Mouse (Mus musculus): ENCODE results near the gene Urb2. TPM values are rescaled to one million over a fixed set of nuclear protein-coding genes. Genes with fewer than 3 reads are reported as not detected.

Urb2 gene
- 11.6 TPM for polyA plus RNA-seq (2021)

DNA sequence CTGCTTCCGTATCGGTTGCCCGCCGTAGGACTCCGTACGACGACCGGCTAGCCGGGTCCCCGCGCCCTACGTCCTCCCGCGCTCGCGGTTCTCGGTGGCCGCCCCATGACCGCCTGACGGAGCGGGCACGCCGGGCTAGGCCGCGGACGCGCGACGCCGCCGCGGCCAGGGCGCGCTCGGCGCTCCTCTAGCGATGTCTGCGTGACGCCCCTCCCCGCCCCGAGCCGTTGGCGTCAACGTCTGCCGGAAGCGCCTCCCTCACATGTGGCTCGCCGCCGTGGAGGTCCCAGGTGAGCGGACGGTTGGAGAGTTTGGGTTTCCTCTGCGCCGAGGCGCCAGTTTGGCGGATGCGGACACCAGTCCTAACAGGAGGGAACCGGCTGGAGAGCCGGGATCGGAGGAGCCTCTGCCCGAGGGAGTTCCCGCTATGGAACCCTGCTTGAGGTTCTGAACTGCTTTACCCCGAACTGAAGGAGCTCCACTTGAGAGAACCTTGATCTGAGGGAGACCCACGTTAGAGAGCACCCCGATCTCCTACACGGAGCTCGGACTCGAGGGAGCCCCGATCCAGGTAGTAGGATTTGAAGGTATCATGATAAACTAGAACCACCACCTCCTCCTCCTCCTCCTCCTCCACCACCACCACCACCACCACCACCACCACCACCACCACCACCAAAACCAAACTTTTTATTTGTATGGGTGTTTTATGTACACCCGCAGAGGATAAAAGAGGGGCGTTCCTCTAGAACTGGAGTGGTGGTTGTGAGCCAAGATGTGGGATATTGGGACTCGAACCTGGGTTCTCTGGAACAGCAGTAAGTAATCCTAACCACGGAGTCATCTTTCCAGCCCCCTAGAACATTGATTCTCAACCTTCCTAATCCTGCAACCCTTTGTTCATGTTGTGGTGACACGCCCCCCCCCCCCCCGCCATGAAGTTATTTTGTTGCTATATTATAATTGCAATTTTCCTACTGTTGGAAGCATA lies at the start of gene Urb2, which contains the start of gene Taf5l:
Urb2 (plus strand) TSS at position 272 of the 991 bp plus-strand sequence.
Taf5l (minus strand) TSS at position 161 of the 991 bp plus-strand sequence.
- peak; percentile 73 for ATAC-seq
- in situ Hi-C loops (cut with MboI; ENCODE audit: low pct_unique_long_range_greater_than_20kb): no loop called here
- no peak for TF ChIP-seq CTCF (IDR thresholded peaks at IDR 0.05)
- DNase-seq (ENCODE audit: low read depth, low spot score): no peak
- CTCF ChIA-PET: interaction anchor here (1.2 kb wide), 1 partner anchor 13 kb away, joined by 3 read pairs; no protein-coding TSS in a partner anchor
- no peaks in the 10 kb centered on the region for H3K27me3 ChIP-seq
- POLR2A ChIA-PET: no interaction called here

DNA sequence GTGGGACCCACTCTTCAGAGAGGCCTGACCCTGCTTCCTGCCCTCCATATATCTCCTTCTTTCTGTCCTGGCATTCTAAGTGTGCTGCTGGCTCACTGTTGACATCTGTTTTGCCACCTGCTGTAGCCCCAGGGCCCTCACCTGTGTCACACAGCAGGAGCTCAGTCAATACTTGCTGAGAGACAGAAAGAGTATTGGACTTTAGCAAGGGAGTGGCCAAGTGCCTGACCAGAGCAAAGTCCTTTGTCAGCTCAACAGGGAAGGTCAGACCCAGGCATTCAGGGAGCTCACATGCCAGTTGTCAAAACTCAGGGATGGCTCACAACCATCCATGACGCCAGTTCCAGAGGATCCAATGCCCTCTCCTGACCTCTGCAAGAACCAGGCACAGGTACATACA lies 47.8 kb upstream of the Urb2 start:
- POLR2A ChIA-PET: no interaction called here
- no peak for DNase-seq (ENCODE audit: low read depth, low spot score)

DNA sequence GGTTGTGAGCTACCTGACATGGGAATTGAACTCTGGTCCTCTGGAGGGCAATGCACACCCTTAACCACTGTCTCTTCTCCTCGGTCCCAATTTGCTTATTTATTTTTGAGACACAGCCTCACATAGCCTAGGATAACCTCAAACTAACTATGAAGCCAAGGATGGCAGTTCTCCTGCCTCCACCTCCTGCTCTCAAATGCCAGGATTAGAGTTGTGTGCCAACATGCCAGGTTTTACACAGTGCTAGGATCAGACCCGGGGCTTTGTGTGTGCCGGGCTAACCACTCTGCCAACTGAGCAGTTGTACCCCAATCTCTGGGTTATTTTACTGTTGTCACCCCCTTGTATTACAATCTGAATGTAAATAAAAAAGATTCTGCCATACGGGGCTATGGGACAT lies 43.8 kb upstream of the Urb2 start:
- no peak for TF ChIP-seq CTCF (IDR thresholded peaks at IDR 0.05)
- CTCF ChIA-PET: interaction anchor here (1.3 kb wide), 1 partner anchor 11 kb away, joined by 5 read pairs; no protein-coding TSS in a partner anchor
- H3K27me3 ChIP-seq: no peaks in the 10 kb centered on the region
- POLR2A ChIA-PET: no interaction called here
- no peak for ATAC-seq
- no peak for DNase-seq (ENCODE audit: low read depth, low spot score)
- in situ Hi-C loops (cut with MboI; ENCODE audit: low pct_unique_long_range_greater_than_20kb): no loop called here

More for the DNA sequence above, 47.8 kb upstream of the Urb2 start:
- no peak for ATAC-seq
- in situ Hi-C loops (cut with MboI; ENCODE audit: low pct_unique_long_range_greater_than_20kb): no loop called here
- H3K27me3 ChIP-seq: no peaks in the 10 kb centered on the region
- CTCF ChIA-PET: no interaction called here
- no peak for TF ChIP-seq CTCF (IDR thresholded peaks at IDR 0.05)

DNA sequence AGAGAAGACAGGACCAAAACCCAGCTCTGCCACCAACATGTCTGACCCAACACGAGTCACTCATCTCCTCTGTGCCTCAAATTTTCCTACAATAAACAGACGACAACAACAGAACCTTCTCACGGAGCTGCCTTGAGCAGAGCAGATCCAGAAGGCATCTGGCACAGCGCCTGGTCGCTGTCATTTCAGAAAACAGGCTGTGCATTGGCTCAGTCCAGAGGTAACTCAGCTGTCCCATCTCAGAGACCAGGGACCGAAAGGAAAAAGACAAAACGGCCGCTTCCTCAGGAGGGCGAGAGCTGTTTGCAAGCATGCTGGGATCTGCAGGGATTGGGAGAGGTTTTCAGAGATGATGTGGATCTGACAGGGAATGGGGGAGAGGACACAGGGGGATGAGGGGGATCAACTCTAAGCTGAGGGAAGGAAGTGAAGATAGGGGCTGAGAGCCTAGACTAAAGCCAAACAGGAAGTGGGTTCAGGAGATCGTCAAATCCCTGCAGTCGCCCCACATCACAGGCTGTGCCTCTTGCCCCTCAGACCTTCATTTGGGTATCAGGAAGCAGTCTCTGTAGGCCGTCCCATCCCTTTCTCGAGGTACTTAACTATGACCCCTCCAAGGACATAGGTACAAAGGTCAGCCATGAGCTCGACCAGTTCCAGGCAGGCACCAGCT lies 43.0 kb upstream of the Urb2 start:
- no peaks in the 10 kb centered on the region for H3K27me3 ChIP-seq
- ChIA-PET POLR2A (no interaction called here), CTCF (interaction anchor here (1.0 to 1.3 kb wide), 2 partner anchors 16 to 189 kb away, joined by 3 read pairs; no protein-coding TSS in a partner anchor)
- in situ Hi-C loops (cut with MboI; ENCODE audit: low pct_unique_long_range_greater_than_20kb): no loop called here
- ATAC-seq: no peak
- no peak for TF ChIP-seq CTCF (IDR thresholded peaks at IDR 0.05)
- no peak for DNase-seq (ENCODE audit: low read depth, low spot score)

- H3K27me3 ChIP-seq: no peaks in the 10 kb centered on the region
- in situ Hi-C loops (cut with MboI; ENCODE audit: low pct_unique_long_range_greater_than_20kb): no loop called here
- TF ChIP-seq CTCF (IDR thresholded peaks at IDR 0.05): no peak
- DNase-seq (ENCODE audit: low read depth, low spot score) (no peak), ATAC-seq (no peak)
- POLR2A ChIA-PET: no interaction called here
- CTCF ChIA-PET: interaction anchor here (1.0 to 1.3 kb wide), 2 partner anchors 15 to 189 kb away, joined by 3 read pairs; no protein-coding TSS in a partner anchor
Measured at GRCm38 (mm10) chr8:123978926-123979325, 42.4 kb upstream of the Urb2 start.

DNA sequence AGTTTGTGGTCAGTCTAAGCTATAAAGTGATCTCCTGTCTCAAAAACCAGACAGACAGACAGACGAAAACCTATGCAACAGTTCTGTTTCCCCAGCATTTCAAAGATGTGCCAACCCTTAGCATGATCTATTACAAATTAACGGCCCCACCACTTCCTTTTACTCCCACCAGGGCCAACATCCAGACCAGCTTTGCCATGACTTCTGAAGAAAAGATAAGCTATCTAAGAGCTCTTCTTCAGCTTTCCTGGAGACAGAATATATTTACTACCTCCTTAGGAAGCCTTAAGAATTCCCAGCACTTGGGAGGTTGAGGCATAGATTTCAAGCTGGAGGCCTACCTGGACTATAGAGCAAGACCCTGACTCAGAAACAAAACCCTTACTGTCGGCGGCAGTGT lies 41.1 kb upstream of the Urb2 start:
- no peaks in the 10 kb centered on the region for H3K27me3 ChIP-seq
- ChIA-PET CTCF (no interaction called here), POLR2A (interaction anchor here (0.7 kb wide), 1 partner anchor 588 kb away, joined by 4 read pairs; no protein-coding TSS in a partner anchor)
- TF ChIP-seq CTCF (IDR thresholded peaks at IDR 0.05): no peak
- ATAC-seq (no peak), DNase-seq (ENCODE audit: low read depth, low spot score) (no peak)
- in situ Hi-C loops (cut with MboI; ENCODE audit: low pct_unique_long_range_greater_than_20kb): no loop called here

DNA sequence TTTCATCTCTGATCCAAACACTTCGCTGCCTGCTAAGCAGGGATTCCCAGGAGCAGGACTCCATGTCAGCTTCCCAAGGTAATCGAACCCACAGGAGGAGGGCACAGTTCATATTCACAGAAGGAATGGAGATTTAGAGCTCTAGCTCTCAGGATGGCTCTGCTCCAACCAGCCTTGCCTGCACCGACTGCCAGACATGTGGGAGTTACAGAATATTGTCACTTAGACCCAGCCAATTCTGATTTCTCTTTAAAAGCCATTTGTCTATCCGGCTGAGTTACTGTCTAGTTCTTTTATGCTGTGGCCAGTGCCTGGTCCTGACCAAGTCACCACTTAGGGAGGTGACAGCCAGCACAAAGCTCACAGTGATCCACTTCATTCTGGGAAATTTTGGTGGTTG lies 39.6 kb upstream of the Urb2 start:
- POLR2A ChIA-PET: no interaction called here
- no peak for TF ChIP-seq CTCF (IDR thresholded peaks at IDR 0.05)
- in situ Hi-C loops (cut with MboI; ENCODE audit: low pct_unique_long_range_greater_than_20kb): no loop called here
- no peak for DNase-seq (ENCODE audit: low read depth, low spot score)
- CTCF ChIA-PET: interaction anchor here (1.8 kb wide), 1 partner anchor 31 kb away, joined by 6 read pairs; no protein-coding TSS in a partner anchor
- H3K27me3 ChIP-seq: no peaks in the 10 kb centered on the region
- no peak for ATAC-seq

DNA sequence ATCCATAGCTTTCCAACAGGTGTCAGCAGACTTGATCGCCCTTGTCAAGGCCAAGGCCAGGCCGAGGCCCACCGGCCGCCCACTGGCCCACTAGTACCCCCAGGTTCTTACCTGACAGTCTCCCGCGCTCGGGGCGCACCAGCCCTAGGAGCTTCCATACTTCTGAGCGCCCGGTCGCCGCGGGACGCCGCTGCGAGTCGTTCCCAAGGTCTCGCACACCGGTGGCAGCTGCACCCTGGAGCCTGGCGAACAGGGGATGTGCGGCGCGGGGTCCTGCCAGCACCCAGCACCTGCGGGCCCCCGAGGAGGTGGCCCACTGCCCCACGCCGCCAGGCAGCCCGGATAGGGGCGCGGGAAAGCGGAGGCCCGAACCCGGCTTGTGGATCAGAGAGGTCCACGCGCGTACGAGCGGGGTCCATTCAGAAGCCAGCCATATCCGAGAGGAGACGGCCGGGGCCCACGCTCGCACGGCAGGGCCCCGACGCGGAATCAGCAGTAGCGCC lies 39.0 kb upstream of the Urb2 start:
- ATAC-seq: no peak
- CTCF ChIA-PET: interaction anchor here (1.8 kb wide), 1 partner anchor 32 kb away, joined by 6 read pairs; no protein-coding TSS in a partner anchor
- DNase-seq (ENCODE audit: low read depth, low spot score): no peak

GRCm38 (mm10) chr8:123982826-123983400 lies 38.4 kb upstream of the Urb2 start, which contains the start of gene Abcb10:
Gene Abcb10 (minus strand): TSS chr8:123983122.
- ATAC-seq: peak; percentile 91
- peak; percentile 73 for DNase-seq (ENCODE audit: low read depth, low spot score)
- in situ Hi-C loops (cut with MboI; ENCODE audit: low pct_unique_long_range_greater_than_20kb): no loop called here
- no peaks in the 10 kb centered on the region for H3K27me3 ChIP-seq
- POLR2A ChIA-PET: interaction anchor here (0.9 kb wide), 1 partner anchor 12 kb away, joined by 3 read pairs; no protein-coding TSS in a partner anchor
- TF ChIP-seq CTCF (IDR thresholded peaks at IDR 0.05): no peak
- CTCF ChIA-PET: interaction anchor here (1.8 kb wide), 1 partner anchor 33 kb away, joined by 6 read pairs; no protein-coding TSS in a partner anchor

More for the DNA sequence above, 39.0 kb upstream of the Urb2 start:
- POLR2A ChIA-PET: interaction anchor here (0.9 kb wide), 1 partner anchor 13 kb away, joined by 3 read pairs; no protein-coding TSS in a partner anchor
- in situ Hi-C loops (cut with MboI; ENCODE audit: low pct_unique_long_range_greater_than_20kb): no loop called here
- TF ChIP-seq CTCF (IDR thresholded peaks at IDR 0.05): no peak
- H3K27me3 ChIP-seq: no peaks in the 10 kb centered on the region

- in situ Hi-C loops (cut with MboI; ENCODE audit: low pct_unique_long_range_greater_than_20kb): no loop called here
- POLR2A ChIA-PET: no interaction called here
- CTCF ChIA-PET: no interaction called here
- H3K27me3 ChIP-seq: no peaks in the 10 kb centered on the region
- ATAC-seq (no peak), DNase-seq (ENCODE audit: low read depth, low spot score) (no peak)
- no peak for TF ChIP-seq CTCF (IDR thresholded peaks at IDR 0.05)
Measured at GRCm38 (mm10) chr8:123988605-123989038, 32.7 kb upstream of the Urb2 start.

Measured in Patski (cell line).